Mouse (Mus musculus) limb, embryonic 12.5 days (tissue): Measurements from ENCODE around the gene Mri1. TPM values are rescaled to one million over a fixed set of nuclear protein-coding genes. Genes with fewer than 3 reads are reported as not detected.

Experiments used
- ATAC-seq: fragments of 200-750 bp; cut with Nextera tagmentation; 2 replicates; pipeline ENCODE4 v1.8.0; 2017; ENCODE audit warnings: low read depth, moderate TSS enrichment; ENCODE audit not compliant: insufficient number of reproducible peaks, insufficient read depth, low FRiP score, low TSS enrichment
- H3K27ac ChIP-seq: fragments of 300-500 bp; sonication (generic); 2 replicates; pipeline ENCODE4 v1.5.1; 2016; ENCODE audit warnings: mild to moderate bottlenecking, moderate library complexity
- H3K27me3 ChIP-seq: fragments of 300-500 bp; sonication (generic); 2 replicates; pipeline ENCODE4 v1.6.1; 2016; ENCODE audit warnings: mild to moderate bottlenecking, moderate library complexity
- H3K36me3 ChIP-seq: fragments of 300-500 bp; sonication (generic); 2 replicates; pipeline ENCODE4 v1.6.1; 2016; ENCODE audit warnings: mild to moderate bottlenecking, moderate library complexity
- H3K4me1 ChIP-seq: fragments of 300-500 bp; sonication (generic); replicated peaks from 2 replicates; pipeline ENCODE4 v1.6.1; 2016
- H3K4me2 ChIP-seq: fragments of 300-500 bp; sonication (generic); 2 replicates; pipeline ENCODE4 v1.6.1; 2016; ENCODE audit warnings: mild to moderate bottlenecking, moderate library complexity
- H3K4me3 ChIP-seq: fragments of 300-500 bp; sonication (generic); replicated peaks from 2 replicates; pipeline ENCODE4 v1.5.1; 2016; ENCODE audit warnings: mild to moderate bottlenecking
- H3K9ac ChIP-seq: fragments of 300-500 bp; sonication (generic); replicated peaks from 2 replicates; pipeline ENCODE4 v1.6.1; 2016; ENCODE audit warnings: mild to moderate bottlenecking, moderate library complexity
- H3K9me3 ChIP-seq: fragments of 300-500 bp; sonication (generic); 2 replicates; pipeline ENCODE4 v1.6.1; 2016; ENCODE audit warnings: mild to moderate bottlenecking, moderate library complexity
- WGBS: fragments of 180-500 bp; shearing (Covaris S2); methylation state at CpG from one replicate; pipeline ENCODE4 v1.1.7; 2016; 5-methylcytosine and 5-hydroxymethylcytosine counted together
- polyA plus RNA-seq: library from polyadenylated mRNA; unstranded; fragments of >200 nt; fragmentation: Nextera tagmentation; extraction: Ambion mirVana; gene quantifications from 2 replicates; pipeline ENCODE4 v1.2.1, GENCODE M21; 2016

Mri1 gene
- polyA plus RNA-seq, 1 experiment from 2014 or later = 78.4 TPM

DNA sequence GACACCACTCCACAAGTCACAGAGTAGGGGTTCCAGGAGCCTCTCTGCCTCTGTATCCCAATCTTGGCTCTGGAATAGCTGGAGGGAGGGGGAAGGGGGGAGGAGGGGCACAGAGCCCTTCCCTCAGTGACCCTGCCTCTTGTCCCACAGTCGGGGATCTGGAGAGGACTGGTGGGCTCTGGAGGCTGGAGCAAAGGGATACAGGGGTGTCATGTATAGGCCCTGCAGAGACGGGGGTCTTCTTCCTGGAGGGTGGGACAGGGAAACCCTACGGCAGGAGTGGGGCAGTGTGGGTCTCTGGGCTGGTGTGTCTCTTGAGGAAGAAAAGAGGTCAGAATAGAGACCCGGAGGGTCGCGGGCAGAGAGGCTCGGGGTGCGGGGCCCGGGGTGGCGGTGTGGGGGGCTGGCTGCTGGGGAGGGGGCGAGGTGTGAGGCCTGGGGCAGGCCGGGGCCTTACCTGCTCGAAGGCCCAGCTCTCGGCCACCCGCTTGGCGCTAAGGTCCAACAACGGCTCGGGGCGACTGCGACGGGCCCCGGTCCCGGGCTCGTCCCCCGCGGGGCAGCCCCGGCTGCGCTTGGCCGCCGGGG lies 20.6 kb downstream of the Mri1 start:
- Histone ChIP-seq H3K36me3 (peaks cover 34% of the 10 kb centered on the region), H3K4me1 (peaks cover 22% of the 10 kb centered on the region), H3K4me2 (peak overlapping the region; percentile 91), H3K9me3 (no peaks in the 10 kb centered on the region), H3K27me3 (no peaks in the 10 kb centered on the region), H3K9ac (peak overlapping the region; percentile 95), H3K4me3 (peak overlapping the region; percentile 96), H3K27ac (peak overlapping the region; percentile 56)
- 2% methylated on average over 30 of the region's 30 CpGs for WGBS
- peak; percentile 27 for ATAC-seq

DNA sequence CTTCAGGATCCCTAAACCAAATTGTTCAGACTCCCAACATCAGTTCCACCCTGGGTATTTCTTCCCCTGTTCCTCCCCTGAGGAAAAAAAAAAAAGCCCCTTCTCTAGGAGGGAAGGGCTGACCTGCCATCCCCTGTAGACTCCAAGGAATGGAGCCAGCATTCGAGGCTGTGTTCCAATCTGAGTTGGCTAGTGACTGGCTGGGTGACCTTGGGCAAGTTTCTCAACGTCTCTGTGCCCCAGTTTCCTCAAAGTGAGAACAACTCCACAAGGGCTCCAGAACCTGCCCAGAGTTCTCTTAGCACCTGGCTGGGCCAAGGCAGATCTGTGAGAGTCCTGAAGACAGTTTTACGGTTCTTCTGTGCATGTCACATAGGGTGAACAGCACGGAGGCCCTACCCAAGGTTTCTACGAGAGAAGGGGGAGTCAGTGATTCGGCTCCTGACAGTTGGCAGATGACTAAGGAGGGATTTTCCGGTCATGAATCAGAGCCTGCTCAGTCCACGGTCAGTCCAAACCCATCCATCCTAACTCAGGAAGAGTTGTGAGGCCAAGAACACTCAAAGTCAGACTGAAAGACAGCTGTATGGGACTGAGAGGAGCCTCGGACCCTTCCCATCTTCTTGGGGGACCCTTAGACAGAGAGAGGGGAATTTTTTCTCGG lies 21.2 kb downstream of the Mri1 start:
- Histone ChIP-seq H3K36me3 (peaks cover 40% of the 10 kb centered on the region), H3K27me3 (no peaks in the 10 kb centered on the region), H3K9ac (peak overlapping the region; percentile 95), H3K9me3 (no peaks in the 10 kb centered on the region), H3K4me3 (peak overlapping the region; percentile 96), H3K4me2 (peak overlapping the region; percentile 91), H3K27ac (peak overlapping the region; percentile 56; the same call in 1 of the 2 replicates), H3K4me1 (peaks cover 22% of the 10 kb centered on the region)
- WGBS = 32% methylated on average over 10 of the region's 10 CpGs
- no peak for ATAC-seq

DNA sequence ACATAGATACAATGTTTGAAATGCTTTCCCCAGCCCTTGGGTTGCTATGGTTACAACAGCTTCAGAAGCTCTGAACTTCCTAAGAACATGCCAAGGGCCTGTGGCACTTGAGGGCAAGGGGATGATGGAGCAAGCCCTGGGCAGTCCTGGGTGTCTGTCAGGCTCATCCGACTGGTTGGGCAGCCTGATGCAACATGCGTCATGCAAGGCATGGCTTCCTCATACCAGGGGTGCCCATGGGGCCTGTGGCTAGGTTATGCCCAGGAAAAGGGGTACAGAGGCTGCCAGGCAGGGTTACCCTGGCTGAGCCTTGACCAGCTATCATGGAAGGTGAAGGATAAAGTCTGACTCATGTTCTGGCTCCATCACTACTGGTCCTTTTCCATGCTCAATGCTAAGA lies 24.1 kb downstream of the Mri1 start:
- no peak for ATAC-seq
- H3K4me1 ChIP-seq = peaks cover 22% of the 10 kb centered on the region
- H3K9ac ChIP-seq = no peak overlapping the region
- H3K27ac ChIP-seq = no peak overlapping the region
- 83% methylated on average over 2 of the region's 2 CpGs for WGBS
- no peaks in the 10 kb centered on the region for H3K27me3 ChIP-seq
- H3K36me3 ChIP-seq = peaks cover 69% of the 10 kb centered on the region
- no peak overlapping the region for H3K4me2 ChIP-seq
- H3K9me3 ChIP-seq = no peaks in the 10 kb centered on the region
- no peak overlapping the region for H3K4me3 ChIP-seq

DNA sequence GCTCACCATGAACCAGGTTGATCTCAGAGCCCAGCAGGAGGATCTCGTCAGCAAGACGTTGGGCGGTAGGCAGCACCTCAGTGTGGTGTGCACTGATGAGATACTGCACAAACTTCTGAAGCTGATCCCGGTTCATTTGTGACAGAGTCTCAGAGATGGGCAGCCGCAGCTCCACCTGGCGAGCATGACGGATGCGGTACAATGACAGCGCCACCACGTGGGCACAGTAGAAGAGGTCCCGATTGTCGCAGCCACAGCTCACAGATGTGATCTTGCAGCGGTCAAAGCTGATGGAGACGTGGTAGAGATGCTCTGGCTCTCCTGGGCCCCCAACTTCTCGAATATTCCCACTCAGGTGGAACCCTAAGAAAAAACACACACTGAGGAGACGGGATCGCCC lies 26.4 kb downstream of the Mri1 start:
- Histone ChIP-seq H3K27ac (no peak overlapping the region), H3K9me3 (no peaks in the 10 kb centered on the region), H3K9ac (no peak overlapping the region), H3K4me1 (peaks cover 12% of the 10 kb centered on the region), H3K27me3 (no peaks in the 10 kb centered on the region), H3K36me3 (peaks cover 92% of the 10 kb centered on the region), H3K4me3 (no peak overlapping the region), H3K4me2 (no peak overlapping the region)
- WGBS = 84% methylated on average over 17 of the region's 17 CpGs
- ATAC-seq = no peak

DNA sequence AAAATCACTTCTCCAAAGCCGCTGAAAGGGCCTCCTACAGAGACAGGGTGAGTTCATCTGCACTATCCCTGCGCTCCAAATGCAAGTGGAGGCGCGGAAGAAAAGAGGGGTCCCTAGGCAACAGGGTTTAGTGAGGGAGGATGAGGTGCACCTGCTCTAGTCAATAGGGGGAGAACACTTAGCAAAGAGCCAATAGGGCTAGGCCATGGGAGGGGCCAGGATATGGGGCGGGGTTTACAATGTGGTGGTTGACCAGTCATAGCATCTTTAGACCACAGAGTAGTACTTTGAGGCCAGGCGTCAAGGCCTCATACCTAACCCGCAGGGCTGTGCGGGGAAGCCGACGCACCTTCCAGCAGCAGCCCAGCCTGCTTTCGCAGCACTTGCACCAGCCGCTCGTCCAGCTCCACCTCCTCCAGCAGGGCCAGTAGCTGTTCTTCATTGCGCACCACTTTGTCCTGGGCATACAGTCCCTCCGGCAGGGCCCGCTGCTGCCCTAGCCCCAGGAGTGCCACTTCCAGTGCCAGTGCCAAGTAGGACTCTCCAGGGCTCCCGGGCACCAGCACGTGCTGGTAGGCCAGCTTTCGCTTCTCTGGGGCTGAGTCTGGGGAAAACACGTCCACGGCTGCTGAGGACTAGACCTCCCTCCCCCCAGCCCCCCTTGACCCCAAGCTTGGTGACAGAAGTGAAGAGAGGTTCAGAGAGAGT lies 33.6 kb downstream of the Mri1 start:
- no peak overlapping the region for H3K4me3 ChIP-seq
- no peak for ATAC-seq
- WGBS = 83% methylated on average over 21 of the region's 21 CpGs
- H3K9me3 ChIP-seq = no peaks in the 10 kb centered on the region
- H3K9ac ChIP-seq = no peak overlapping the region
- no peaks in the 10 kb centered on the region for H3K4me1 ChIP-seq
- no peaks in the 10 kb centered on the region for H3K27me3 ChIP-seq
- no peak overlapping the region for H3K4me2 ChIP-seq
- H3K27ac ChIP-seq = no peak overlapping the region
- H3K36me3 ChIP-seq = peaks cover 97% of the 10 kb centered on the region

DNA sequence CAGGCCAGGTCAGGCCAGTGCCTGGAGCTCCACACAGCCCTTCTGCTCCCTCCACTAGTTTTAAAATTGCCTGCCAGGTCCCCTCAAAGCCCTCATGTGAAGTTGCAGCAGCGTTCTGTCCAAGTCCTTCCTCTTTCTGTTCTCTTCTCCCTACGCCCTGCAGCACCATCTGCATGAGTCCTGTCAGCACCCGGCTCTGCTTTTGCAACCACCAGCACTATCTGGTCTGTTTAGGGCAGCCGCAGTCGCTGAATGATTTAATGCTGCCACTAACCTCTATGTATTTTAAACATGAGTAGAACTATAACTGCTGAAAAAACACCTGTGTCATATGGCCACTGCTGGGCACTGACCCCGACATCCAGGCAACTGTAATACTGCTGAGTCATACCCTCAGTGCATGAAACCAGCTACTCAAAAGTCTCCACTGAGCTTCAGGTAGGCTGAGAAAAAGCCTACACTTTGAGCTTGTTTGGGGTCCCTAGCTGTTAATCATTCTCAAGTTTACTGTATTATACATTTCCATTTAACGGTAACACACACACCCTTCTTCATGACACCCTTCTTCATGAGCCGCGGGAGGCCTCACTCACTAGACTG lies 34.5 kb downstream of the Mri1 start:
- H3K36me3 ChIP-seq = peaks cover 97% of the 10 kb centered on the region
- WGBS = 93% methylated on average over 9 of the region's 9 CpGs

DNA sequence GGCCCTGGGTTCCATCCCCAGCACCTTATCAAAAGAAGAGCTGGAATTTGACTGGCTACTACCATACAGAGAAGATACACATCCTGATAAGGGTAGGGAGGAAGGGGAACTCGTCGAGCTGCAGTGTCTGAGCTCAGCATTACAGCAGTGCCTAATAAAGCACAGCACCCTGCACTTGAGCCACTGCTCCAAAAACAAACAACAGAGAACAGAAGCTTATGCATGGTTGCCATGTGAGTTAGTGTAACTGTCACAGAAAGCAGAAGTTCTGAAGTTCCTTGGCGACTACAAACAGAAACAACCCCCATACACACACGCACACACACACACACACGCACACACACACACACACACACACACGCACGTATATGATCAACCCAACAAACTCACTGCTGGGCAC lies 37.0 kb downstream of the Mri1 start:
- Histone ChIP-seq H3K4me2 (no peak overlapping the region), H3K27me3 (no peaks in the 10 kb centered on the region), H3K9ac (no peak overlapping the region), H3K36me3 (peaks cover 97% of the 10 kb centered on the region), H3K9me3 (no peaks in the 10 kb centered on the region), H3K4me3 (no peak overlapping the region), H3K4me1 (no peaks in the 10 kb centered on the region), H3K27ac (no peak overlapping the region)
- ATAC-seq = no peak
- 86% methylated on average over 7 of the region's 7 CpGs for WGBS

More for the DNA sequence above, 34.5 kb downstream of the Mri1 start:
- no peaks in the 10 kb centered on the region for H3K27me3 ChIP-seq
- no peak overlapping the region for H3K4me3 ChIP-seq
- no peak for ATAC-seq
- H3K9ac ChIP-seq = no peak overlapping the region
- no peak overlapping the region for H3K4me2 ChIP-seq
- no peaks in the 10 kb centered on the region for H3K9me3 ChIP-seq
- no peaks in the 10 kb centered on the region for H3K4me1 ChIP-seq
- no peak overlapping the region for H3K27ac ChIP-seq

DNA sequence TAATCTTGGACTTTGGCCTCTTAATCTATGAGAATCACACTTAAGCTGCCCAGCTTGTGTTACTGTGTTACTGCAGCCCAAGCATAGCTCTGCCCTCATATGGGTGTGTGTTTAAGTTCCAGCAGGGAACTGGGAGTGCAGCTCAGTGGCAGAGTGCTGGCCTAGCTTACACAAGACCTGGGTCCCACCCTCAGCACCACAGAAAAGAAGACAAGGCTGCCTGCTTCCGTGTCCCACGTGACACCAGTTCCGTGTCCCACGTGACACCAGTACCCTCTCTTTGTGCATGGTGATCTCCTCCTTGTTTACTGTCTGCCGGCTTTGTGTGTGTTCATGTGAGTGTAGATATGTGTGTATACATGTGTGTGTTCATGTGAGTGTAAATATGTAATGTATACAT lies 39.0 kb downstream of the Mri1 start:
- H3K27ac ChIP-seq = no peak overlapping the region
- H3K4me2 ChIP-seq = no peak overlapping the region
- ATAC-seq = no peak
- WGBS = 92% methylated on average over 5 of the region's 5 CpGs
- H3K4me1 ChIP-seq = no peaks in the 10 kb centered on the region
- peaks cover 97% of the 10 kb centered on the region for H3K36me3 ChIP-seq
- no peak overlapping the region for H3K9ac ChIP-seq
- no peak overlapping the region for H3K4me3 ChIP-seq
- H3K27me3 ChIP-seq = no peaks in the 10 kb centered on the region
- H3K9me3 ChIP-seq = no peaks in the 10 kb centered on the region

DNA sequence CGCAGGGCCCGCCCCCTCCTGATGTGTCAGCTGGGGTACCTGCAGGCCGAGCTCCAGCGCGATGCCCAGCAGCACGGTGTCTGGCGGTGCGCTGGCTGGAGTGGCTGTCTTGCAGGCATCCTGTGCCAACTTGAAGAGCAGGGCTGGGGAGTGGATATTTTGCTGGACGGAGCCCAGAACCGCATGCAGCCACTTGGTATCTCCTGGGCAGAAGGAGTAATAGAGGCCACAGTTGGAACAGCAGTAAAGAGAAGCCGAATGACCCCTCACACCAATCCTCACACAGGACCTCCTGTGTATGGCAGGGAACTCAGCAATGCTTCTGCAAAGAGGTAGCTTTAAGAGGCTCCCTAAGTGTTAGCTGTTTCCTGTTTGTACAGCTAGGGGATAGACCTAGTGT lies 39.9 kb downstream of the Mri1 start:
- Histone ChIP-seq H3K4me2 (no peak overlapping the region), H3K9me3 (no peaks in the 10 kb centered on the region), H3K27me3 (no peaks in the 10 kb centered on the region), H3K27ac (no peak overlapping the region), H3K4me3 (no peak overlapping the region), H3K36me3 (peaks cover 97% of the 10 kb centered on the region), H3K4me1 (no peaks in the 10 kb centered on the region), H3K9ac (no peak overlapping the region)
- ATAC-seq = no peak
- 91% methylated on average over 11 of the region's 11 CpGs for WGBS

DNA sequence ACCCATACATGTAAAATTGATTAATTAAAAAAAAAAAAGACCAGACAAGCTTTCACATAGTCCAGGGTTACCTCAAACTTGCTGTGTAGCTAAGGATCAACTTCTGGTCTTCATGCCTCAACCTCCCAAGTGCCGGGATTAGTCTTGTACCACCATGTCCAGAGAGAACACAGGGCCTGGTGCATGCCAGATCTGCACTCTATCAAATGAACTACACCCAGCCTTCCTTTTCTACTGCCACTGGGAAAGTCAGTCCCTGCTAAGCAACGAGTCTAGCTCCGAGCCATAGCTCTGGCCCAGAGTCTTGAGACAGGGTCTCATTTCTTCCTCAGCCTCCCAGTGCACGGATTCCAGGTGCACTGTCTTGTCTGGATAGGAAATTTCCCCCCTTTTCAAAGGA lies 43.8 kb downstream of the Mri1 start:
- Histone ChIP-seq H3K9me3 (no peaks in the 10 kb centered on the region), H3K4me2 (no peak overlapping the region), H3K27ac (no peak overlapping the region), H3K4me1 (peaks cover 10% of the 10 kb centered on the region), H3K4me3 (no peak overlapping the region), H3K27me3 (no peaks in the 10 kb centered on the region), H3K9ac (no peak overlapping the region), H3K36me3 (peaks cover 99% of the 10 kb centered on the region)
- 85% methylated on average over 4 of the region's 4 CpGs for WGBS
- no peak for ATAC-seq

DNA sequence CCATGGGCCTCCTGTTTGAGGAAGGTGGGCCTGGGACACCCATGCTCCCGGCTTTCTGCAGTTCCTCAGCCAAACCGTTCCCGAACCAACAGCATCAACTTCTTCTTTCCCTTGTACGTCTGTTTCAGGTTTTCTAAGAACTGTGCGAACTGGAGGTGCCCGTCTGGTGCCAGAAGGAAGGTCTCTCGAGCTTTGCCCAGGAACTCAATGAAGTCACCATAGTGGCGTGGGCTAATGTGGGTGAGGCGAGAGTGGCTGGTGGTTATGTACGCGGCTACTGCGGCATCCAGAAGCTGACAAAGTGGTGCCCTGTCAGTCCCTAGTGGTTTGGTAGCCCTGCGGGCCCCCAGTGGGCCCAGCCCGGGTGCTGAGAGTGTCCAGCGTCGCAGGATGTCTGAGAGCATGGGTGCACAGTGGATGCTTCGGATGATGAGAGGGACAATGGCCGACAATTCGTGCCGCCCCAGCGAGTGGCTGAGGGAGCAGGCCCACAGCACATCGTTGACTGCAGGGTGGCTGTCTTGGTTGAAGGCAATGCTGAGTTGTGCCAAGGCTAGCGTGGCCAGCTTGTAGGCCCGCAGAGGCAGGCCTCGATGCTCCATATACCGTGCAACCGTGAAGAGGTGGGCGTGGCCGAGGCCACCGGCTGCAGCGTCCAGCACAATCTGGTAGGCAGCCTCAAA lies 45.1 kb downstream of the Mri1 start:
- no peak overlapping the region for H3K9ac ChIP-seq
- H3K4me3 ChIP-seq = no peak overlapping the region
- no peak overlapping the region for H3K27ac ChIP-seq
- no peak overlapping the region for H3K4me2 ChIP-seq
- WGBS = 92% methylated on average over 31 of the region's 31 CpGs
- ATAC-seq = no peak
- no peaks in the 10 kb centered on the region for H3K9me3 ChIP-seq
- H3K4me1 ChIP-seq = peaks cover 18% of the 10 kb centered on the region
- peaks cover 90% of the 10 kb centered on the region for H3K36me3 ChIP-seq
- no peaks in the 10 kb centered on the region for H3K27me3 ChIP-seq
